Mouse (Mus musculus) liver, embryonic 14.5 days (tissue): ENCODE measurements at regions not wholly inside any gene's neighbourhood (a gene's known extent, or its start where the extent isn't known, plus 50 kb on each side); places are given as distances from the start of the nearest gene placed in this dataset.

Source experiments
- CTCF ChIP-seq: IDR thresholded peaks from 2 replicates; pipeline ENCODE4 v1.5.1; 2016; ENCODE audit warnings: antibody characterized with exemption, low read depth, control low read depth
- EP300 ChIP-seq: IDR thresholded peaks from 2 replicates; pipeline ENCODE4 v1.6.1; 2016; ENCODE audit warnings: antibody characterized with exemption, low read depth

DNA sequence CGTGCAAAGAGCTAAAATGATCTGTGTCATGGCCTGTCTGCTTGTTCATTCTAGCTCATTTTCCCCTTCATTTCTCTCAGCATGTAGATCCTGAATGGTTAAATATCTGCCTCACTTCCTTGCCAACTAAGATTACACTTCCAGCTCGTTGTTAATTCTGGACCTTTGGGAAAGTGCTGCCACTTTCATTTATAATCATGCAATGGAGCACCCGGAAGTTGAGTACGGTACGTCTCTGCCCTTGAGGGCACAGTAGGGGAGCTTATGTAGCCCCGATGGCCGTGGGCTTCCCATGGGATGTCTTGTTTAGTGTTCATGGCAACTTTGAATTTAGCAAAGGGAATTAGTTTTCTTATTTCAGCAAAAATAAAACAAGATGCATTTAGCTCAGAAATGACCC, 334.4 kb downstream of the Kcnrg start:
- TF ChIP-seq CTCF (no peak), EP300 (no peak)
